Mouse (Mus musculus): Measurements from ENCODE around the gene Vwa3b. TPM values are rescaled to one million over a fixed set of nuclear protein-coding genes. Genes with fewer than 3 reads are reported as not detected.

Vwa3b gene
- polyA plus RNA-seq, 1 experiment from 2014 or later: 1.5 TPM

GRCm38 (mm10) chr1:37105194-37105593 lies 78.8 kb downstream of the Vwa3b start:
- Histone ChIP-seq H3K4me3 (no peak overlapping the region), H3K9me3 (no peaks in the 10 kb centered on the region), H3K9ac (no peak overlapping the region), H3K27ac (no peak overlapping the region), H3K4me2 (no peak overlapping the region; the same call in 1 of the 2 replicates), H3K36me3 (no peaks in the 10 kb centered on the region), H3K4me1 (replicated peaks) (peaks cover 19% of the 10 kb centered on the region), H3K27me3 (no peaks in the 10 kb centered on the region)
- WGBS: 30% methylated on average over 3 of the region's 3 CpGs
- ATAC-seq (ENCODE audit: low FRiP score): no peak

- Histone ChIP-seq H3K4me1 (replicated peaks) (peaks cover 16% of the 10 kb centered on the region; the same call in 1 of the 2 replicates), H3K4me3 (no peak overlapping the region), H3K36me3 (no peaks in the 10 kb centered on the region), H3K9me3 (no peaks in the 10 kb centered on the region), H3K9ac (no peak overlapping the region), H3K27me3 (no peaks in the 10 kb centered on the region), H3K27ac (no peak overlapping the region), H3K4me2 (no peak overlapping the region)
- 72% methylated on average over 6 of the region's 6 CpGs for WGBS
- no peak for ATAC-seq (ENCODE audit: low FRiP score)
Observed at GRCm38 (mm10) chr1:37113781-37114180, 87.4 kb downstream of the Vwa3b start.

- no peaks in the 10 kb centered on the region for H3K27me3 ChIP-seq
- no peak overlapping the region for H3K4me2 ChIP-seq
- H3K27ac ChIP-seq: no peak overlapping the region
Observed at GRCm38 (mm10) chr1:37115847-37116246, 89.5 kb downstream of the Vwa3b start.

DNA sequence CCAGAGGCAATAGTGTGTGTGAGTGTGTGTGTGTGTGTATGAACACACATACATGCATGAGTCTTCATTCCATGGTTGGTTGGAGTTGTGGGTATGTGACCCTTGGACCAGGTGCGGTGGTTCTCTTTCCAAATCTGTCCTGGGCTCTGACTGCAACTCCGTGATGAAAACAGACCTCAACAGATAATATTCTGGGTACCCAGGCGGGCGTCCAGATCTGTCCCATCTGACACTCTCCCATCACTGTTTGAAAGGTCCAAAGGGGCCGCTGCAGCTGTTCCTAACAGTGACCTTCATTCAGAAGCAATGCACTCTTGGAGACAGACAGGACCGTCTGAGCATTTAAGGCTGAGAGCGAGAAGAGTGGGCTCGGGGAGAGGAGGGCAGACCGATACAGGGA lies 90.2 kb downstream of the Vwa3b start:
- Histone ChIP-seq H3K4me1 (replicated peaks) (peaks cover 10% of the 10 kb centered on the region; the same call in 1 of the 2 replicates), H3K4me3 (no peak overlapping the region), H3K27me3 (no peaks in the 10 kb centered on the region), H3K27ac (no peak overlapping the region), H3K9me3 (no peaks in the 10 kb centered on the region), H3K36me3 (no peaks in the 10 kb centered on the region), H3K9ac (no peak overlapping the region), H3K4me2 (no peak overlapping the region)
- 84% methylated on average over 9 of the region's 9 CpGs for WGBS
- no peak for ATAC-seq (ENCODE audit: low FRiP score)

More at GRCm38 (mm10) chr1:37115847-37116246, 89.5 kb downstream of the Vwa3b start:
- Histone ChIP-seq H3K9ac (no peak overlapping the region), H3K4me3 (no peak overlapping the region), H3K9me3 (no peaks in the 10 kb centered on the region), H3K4me1 (replicated peaks) (peaks cover 6% of the 10 kb centered on the region; the same call in 1 of the 2 replicates), H3K36me3 (no peaks in the 10 kb centered on the region)
- ATAC-seq (ENCODE audit: low FRiP score): no peak
- WGBS: 98% methylated on average over 5 of the region's 5 CpGs

DNA sequence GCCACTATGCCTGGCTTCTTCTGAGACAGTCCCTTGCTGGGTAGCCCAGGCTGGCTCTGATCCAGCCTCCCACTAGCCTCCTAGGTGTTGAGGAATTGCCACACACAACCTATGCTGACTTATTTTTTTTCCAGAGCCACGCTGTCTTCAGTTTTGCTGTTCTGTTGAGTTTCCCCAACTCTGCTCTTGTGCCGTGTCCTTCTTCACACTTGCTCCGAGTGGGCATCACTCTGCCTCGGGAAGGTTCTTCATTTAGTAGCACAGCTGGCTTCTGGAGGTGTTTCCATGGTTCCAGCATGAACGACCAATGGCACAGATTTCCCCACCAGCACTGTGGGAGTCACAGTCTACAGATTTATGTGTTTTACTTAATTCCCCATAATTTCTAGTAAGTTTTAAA lies 91.6 kb downstream of the Vwa3b start:
- Histone ChIP-seq H3K36me3 (no peaks in the 10 kb centered on the region), H3K4me1 (replicated peaks) (peaks cover 19% of the 10 kb centered on the region), H3K9ac (no peak overlapping the region), H3K27me3 (no peaks in the 10 kb centered on the region), H3K9me3 (no peaks in the 10 kb centered on the region), H3K4me2 (no peak overlapping the region), H3K27ac (no peak overlapping the region), H3K4me3 (no peak overlapping the region)
- WGBS: 87% methylated on average over 5 of the region's 5 CpGs
- no peak for ATAC-seq (ENCODE audit: low FRiP score)

- H3K4me1 ChIP-seq (replicated peaks): peaks cover 14% of the 10 kb centered on the region
- no peaks in the 10 kb centered on the region for H3K36me3 ChIP-seq
- no peaks in the 10 kb centered on the region for H3K27me3 ChIP-seq
- 21% methylated on average over 4 of the region's 4 CpGs for WGBS
- H3K4me3 ChIP-seq: no peak overlapping the region
- no peaks in the 10 kb centered on the region for H3K9me3 ChIP-seq
- H3K9ac ChIP-seq: no peak overlapping the region
- H3K27ac ChIP-seq: peak overlapping the region; percentile 84
- H3K4me2 ChIP-seq: no peak overlapping the region
- peak; percentile 75 for ATAC-seq (ENCODE audit: low FRiP score)
Observed at GRCm38 (mm10) chr1:37122306-37122705, 95.9 kb downstream of the Vwa3b start.

DNA sequence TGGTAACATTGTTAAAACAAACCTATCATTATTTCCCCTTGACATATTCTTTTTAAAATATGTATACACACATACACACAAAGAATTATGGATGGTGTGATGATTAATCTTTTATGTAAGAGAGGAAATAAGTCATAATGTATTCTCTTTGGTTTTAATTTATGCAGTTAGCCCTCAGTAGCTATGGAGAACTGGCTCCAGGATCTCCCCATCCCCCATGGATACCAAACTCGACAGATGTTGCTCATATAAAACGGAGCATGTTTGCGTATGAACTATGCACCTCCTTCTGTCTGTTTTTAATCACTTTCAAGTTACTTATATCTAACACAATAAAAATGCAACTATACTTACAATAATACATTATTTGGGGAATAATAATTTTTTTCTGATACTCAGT lies 96.4 kb downstream of the Vwa3b start:
- ATAC-seq (ENCODE audit: low FRiP score): no peak
- Histone ChIP-seq H3K4me2 (no peak overlapping the region), H3K27ac (no peak overlapping the region), H3K27me3 (no peaks in the 10 kb centered on the region), H3K4me3 (no peak overlapping the region), H3K9ac (no peak overlapping the region), H3K4me1 (replicated peaks) (peaks cover 14% of the 10 kb centered on the region), H3K9me3 (no peaks in the 10 kb centered on the region), H3K36me3 (no peaks in the 10 kb centered on the region)
- WGBS: 29% methylated on average over 3 of the region's 3 CpGs

GRCm38 (mm10) chr1:37124696-37125349 lies 98.4 kb downstream of the Vwa3b start:
- H3K4me1 ChIP-seq (replicated peaks): peaks cover 14% of the 10 kb centered on the region
- no peak overlapping the region for H3K27ac ChIP-seq
- H3K4me3 ChIP-seq: no peak overlapping the region
- H3K27me3 ChIP-seq: no peaks in the 10 kb centered on the region
- no peak for ATAC-seq (ENCODE audit: low FRiP score)
- H3K9me3 ChIP-seq: no peaks in the 10 kb centered on the region
- no peak overlapping the region for H3K4me2 ChIP-seq
- 73% methylated on average over 12 of the region's 12 CpGs for WGBS
- no peak overlapping the region for H3K9ac ChIP-seq
- no peaks in the 10 kb centered on the region for H3K36me3 ChIP-seq

DNA sequence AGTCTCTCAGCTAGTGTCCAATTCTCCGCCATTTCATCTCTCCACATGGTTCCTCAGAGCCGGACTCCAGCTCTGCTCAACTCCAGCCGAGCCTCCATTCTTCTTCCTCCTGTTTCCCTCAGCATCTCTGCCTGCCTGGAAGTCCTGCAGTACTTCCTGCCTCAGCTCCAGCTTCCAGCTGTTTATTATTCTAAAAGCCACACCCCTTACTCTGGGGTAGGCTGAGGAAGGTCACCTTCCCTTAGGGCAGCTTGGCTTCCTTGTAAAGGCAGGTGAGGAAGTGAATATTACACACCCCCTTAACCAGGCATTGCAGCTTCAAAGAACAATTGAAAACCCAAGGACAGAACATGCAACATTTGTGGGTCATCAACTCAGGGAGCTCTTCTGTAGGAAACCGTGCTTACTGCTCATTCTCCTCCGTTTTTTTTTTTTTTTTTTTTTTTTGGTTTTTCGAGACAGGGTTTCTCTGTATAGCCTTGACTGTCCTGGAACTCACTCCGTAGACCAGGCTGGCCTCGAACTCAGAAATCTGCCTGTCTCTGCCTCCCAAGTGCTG lies 103.7 kb downstream of the Vwa3b start:
- Histone ChIP-seq H3K4me2 (no peak overlapping the region), H3K27me3 (no peaks in the 10 kb centered on the region), H3K9ac (no peak overlapping the region), H3K4me1 (replicated peaks) (no peaks in the 10 kb centered on the region), H3K27ac (no peak overlapping the region), H3K36me3 (no peaks in the 10 kb centered on the region), H3K9me3 (no peaks in the 10 kb centered on the region), H3K4me3 (no peak overlapping the region)
- WGBS: 74% methylated on average over 8 of the region's 8 CpGs
- no peak for ATAC-seq (ENCODE audit: low FRiP score)

- no peak for ATAC-seq (ENCODE audit: low FRiP score)
- Histone ChIP-seq H3K27me3 (no peaks in the 10 kb centered on the region), H3K4me3 (no peak overlapping the region), H3K36me3 (no peaks in the 10 kb centered on the region), H3K4me2 (no peak overlapping the region), H3K9me3 (no peaks in the 10 kb centered on the region), H3K4me1 (replicated peaks) (no peaks in the 10 kb centered on the region), H3K27ac (no peak overlapping the region), H3K9ac (no peak overlapping the region)
Observed at GRCm38 (mm10) chr1:37131146-37131545, 104.8 kb downstream of the Vwa3b start.

DNA sequence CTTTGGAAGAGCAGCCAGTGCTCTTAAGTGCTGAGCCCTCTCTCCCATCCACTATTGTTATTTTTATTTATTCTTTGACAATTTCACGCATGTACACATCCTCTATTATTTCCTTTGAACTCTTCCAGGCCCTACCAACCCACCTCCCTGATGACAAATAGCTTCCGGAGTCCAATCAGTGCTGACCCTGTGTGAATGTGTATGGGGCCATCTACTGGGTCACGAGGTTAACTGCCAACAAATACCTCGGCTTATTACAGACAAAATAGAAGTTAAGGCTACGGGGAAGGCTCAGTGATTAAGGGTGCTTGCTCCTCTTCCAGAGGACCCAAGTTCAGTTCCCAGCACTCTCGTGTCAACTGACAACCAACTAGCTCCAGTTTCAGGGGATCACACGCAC lies 106.0 kb downstream of the Vwa3b start:
- Histone ChIP-seq H3K9me3 (no peaks in the 10 kb centered on the region), H3K4me1 (replicated peaks) (no peaks in the 10 kb centered on the region), H3K4me2 (no peak overlapping the region), H3K27ac (no peak overlapping the region), H3K36me3 (no peaks in the 10 kb centered on the region), H3K27me3 (no peaks in the 10 kb centered on the region), H3K9ac (no peak overlapping the region), H3K4me3 (no peak overlapping the region)
- WGBS: 60% methylated on average over 7 of the region's 7 CpGs
- ATAC-seq (ENCODE audit: low FRiP score): no peak

DNA sequence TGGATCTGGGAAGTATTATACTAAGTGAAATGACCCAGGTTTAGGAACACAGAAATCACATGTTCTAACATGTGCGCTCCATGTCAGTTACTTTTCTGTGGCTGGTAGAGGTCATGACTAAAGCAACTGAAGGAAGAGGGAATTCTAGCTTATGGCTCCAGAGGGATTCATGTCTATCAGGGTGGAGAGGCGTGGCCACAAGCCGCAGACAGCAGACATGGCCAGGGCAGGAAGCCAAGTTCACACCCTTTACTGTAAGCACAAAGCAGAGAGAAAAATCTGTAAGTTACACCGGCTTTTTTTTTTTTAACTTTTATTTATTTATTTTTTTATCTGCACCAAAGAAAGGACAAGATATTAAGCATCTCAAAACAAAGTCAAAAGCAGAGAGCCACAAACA lies 119.6 kb downstream of the Vwa3b start:
- Histone ChIP-seq H3K4me2 (no peak overlapping the region), H3K4me3 (no peak overlapping the region), H3K9me3 (no peaks in the 10 kb centered on the region), H3K27ac (no peak overlapping the region), H3K9ac (no peak overlapping the region), H3K27me3 (no peaks in the 10 kb centered on the region), H3K36me3 (no peaks in the 10 kb centered on the region), H3K4me1 (replicated peaks) (no peaks in the 10 kb centered on the region)
- ATAC-seq (ENCODE audit: low FRiP score): no peak
- 85% methylated on average over 4 of the region's 4 CpGs for WGBS

DNA sequence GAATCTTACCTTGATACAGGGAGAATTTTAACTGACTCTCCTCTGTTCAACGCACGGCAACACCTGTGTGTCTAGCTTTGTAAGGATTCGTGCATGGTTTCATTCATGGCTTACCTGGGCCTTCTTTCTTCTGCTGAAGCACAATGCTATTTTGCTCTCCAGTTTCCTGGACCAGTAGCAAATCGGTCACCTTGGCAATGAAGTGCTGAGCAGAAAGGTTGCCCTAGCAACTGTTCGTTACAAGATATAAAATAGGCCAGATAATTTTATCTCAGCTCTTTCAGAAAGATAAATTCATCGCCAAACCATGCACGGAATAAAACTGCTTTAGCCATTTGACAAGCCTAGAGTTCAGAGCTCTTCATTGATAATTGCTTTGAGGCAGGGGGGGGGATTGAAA lies 123.5 kb downstream of the Vwa3b start:
- H3K9me3 ChIP-seq: no peaks in the 10 kb centered on the region
- H3K27ac ChIP-seq: no peak overlapping the region
- H3K4me2 ChIP-seq: no peak overlapping the region
- H3K27me3 ChIP-seq: no peaks in the 10 kb centered on the region
- ATAC-seq (ENCODE audit: low FRiP score): no peak
- no peaks in the 10 kb centered on the region for H3K36me3 ChIP-seq
- no peak overlapping the region for H3K9ac ChIP-seq
- H3K4me1 ChIP-seq (replicated peaks): no peaks in the 10 kb centered on the region
- WGBS: 87% methylated on average over 7 of the region's 7 CpGs
- H3K4me3 ChIP-seq: no peak overlapping the region

All from hindbrain, embryonic 13.5 days (tissue).